Mouse (Mus musculus) hindbrain, embryonic 13.5 days (tissue): Measurements from ENCODE around the gene Mybbp1a. TPM values are rescaled to one million over a fixed set of nuclear protein-coding genes. Genes with fewer than 3 reads are reported as not detected.

ENCODE experiments used
- ATAC-seq: fragments of 200-750 bp; cut with Nextera tagmentation; 2 replicates; pipeline ENCODE4 v1.8.0; 2017; ENCODE audit warnings: moderate TSS enrichment; ENCODE audit not compliant: low FRiP score
- H3K27ac ChIP-seq: fragments of 300-500 bp; sonication (generic); 2 replicates; pipeline ENCODE4 v1.5.1; 2015; ENCODE audit warnings: inconsistent platforms, mild to moderate bottlenecking, moderate library complexity
- H3K27me3 ChIP-seq: fragments of 300-500 bp; sonication (generic); 2 replicates; pipeline ENCODE4 v1.6.1; 2015; ENCODE audit warnings: mild to moderate bottlenecking, inconsistent platforms
- H3K36me3 ChIP-seq: fragments of 300-500 bp; sonication (generic); 2 replicates; pipeline ENCODE4 v1.6.1; 2015; ENCODE audit warnings: mild to moderate bottlenecking, inconsistent platforms
- H3K4me1 ChIP-seq: fragments of 300-500 bp; sonication (generic); replicated peaks from 2 replicates; pipeline ENCODE4 v1.6.1; 2015; ENCODE audit warnings: inconsistent platforms
- H3K4me2 ChIP-seq: fragments of 300-500 bp; sonication (generic); 2 replicates; pipeline ENCODE4 v1.6.1; 2015; ENCODE audit warnings: inconsistent platforms, mild to moderate bottlenecking, moderate library complexity
- H3K4me3 ChIP-seq: fragments of 300-500 bp; sonication (generic); 2 replicates; pipeline ENCODE4 v1.5.1; 2015; ENCODE audit warnings: mild to moderate bottlenecking, inconsistent platforms
- H3K9ac ChIP-seq: fragments of 300-500 bp; sonication (generic); 2 replicates; pipeline ENCODE4 v1.6.1; 2015; ENCODE audit warnings: mild to moderate bottlenecking, inconsistent platforms
- H3K9me3 ChIP-seq: fragments of 300-500 bp; sonication (generic); 2 replicates; pipeline ENCODE4 v1.6.1; 2016; ENCODE audit warnings: inconsistent platforms
- WGBS: fragments of 180-500 bp; shearing (Covaris S2); methylation state at CpG from one replicate; pipeline ENCODE4 v1.1.7; 2015; 5-methylcytosine and 5-hydroxymethylcytosine counted together
- polyA plus RNA-seq: library from polyadenylated mRNA; unstranded; fragments of >200 nt; fragmentation: Nextera tagmentation; extraction: Ambion mirVana; gene quantifications from 2 replicates; pipeline ENCODE4 v1.2.1, GENCODE M21; 2015

Gene Mybbp1a
- polyA plus RNA-seq, 1 experiment from 2014 or later, result 74.5 TPM

DNA sequence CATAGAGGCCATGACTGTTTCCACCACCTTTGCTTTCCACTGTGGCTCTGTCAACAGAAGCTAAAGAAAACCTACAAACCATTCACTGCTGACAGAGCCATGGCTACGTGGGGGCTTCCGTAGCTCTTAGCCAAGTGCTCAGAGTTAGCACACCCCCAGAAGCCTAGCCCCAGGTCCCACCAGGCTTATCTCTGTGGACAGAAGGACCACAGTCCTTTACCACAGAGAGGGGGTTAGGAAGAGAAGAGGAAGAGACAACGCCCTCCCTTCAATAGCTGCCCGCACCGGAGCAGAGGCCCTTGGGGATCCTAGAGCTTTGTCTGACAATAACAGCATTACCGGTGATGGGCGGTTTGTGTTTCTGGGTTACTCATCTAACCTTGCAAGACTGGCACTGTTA, 34.3 kb downstream of the Mybbp1a start:
- ATAC-seq, result no peak
- peaks cover 49% of the 10 kb centered on the region for H3K4me1 ChIP-seq
- 0 out of 2 replicates have a peak overlapping the region, but pooled peaks have one; percentile 35 for H3K27ac ChIP-seq
- no peak overlapping the region for H3K9ac ChIP-seq
- no peak overlapping the region for H3K4me2 ChIP-seq
- WGBS, result 78% methylated on average over 7 of the region's 7 CpGs
- H3K27me3 ChIP-seq, result no peaks in the 10 kb centered on the region
- H3K4me3 ChIP-seq, result no peak overlapping the region
- H3K9me3 ChIP-seq, result no peaks in the 10 kb centered on the region
- H3K36me3 ChIP-seq, result peaks cover 25% of the 10 kb centered on the region

DNA sequence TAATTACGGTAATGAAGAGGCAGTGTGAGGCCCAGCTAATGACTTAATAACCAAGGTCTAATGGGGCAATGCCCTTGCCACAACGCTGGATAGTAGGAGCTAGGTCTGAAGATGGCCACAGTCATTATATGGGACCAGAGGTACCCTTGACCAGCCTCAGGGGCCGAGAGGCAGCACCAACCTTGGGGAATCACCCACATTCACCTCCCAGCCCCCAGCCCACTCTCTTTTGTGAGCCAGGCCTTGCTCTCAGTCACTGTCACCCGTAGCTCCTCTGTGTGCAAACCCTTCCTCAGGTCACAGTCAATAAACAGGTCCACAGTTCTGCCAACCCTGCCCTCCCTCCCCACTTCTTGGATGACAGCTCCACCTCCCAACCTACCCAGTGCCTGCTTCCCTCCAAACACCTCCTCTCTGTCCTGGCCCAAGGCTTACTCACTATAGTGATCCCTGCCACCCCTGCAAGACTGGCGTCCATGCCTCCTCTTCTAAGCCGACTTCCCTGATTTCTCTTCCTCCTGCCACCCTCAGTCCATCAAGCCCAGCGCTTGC, 35.0 kb downstream of the Mybbp1a start:
- Histone ChIP-seq H3K36me3 (peaks cover 25% of the 10 kb centered on the region), H3K9me3 (no peaks in the 10 kb centered on the region), H3K27me3 (no peaks in the 10 kb centered on the region), H3K4me3 (no peak overlapping the region), H3K9ac (no peak overlapping the region), H3K4me1 (peaks cover 50% of the 10 kb centered on the region), H3K4me2 (no peak overlapping the region), H3K27ac (no peak overlapping the region)
- no peak for ATAC-seq
- WGBS, result 73% methylated on average over 7 of the region's 7 CpGs

DNA sequence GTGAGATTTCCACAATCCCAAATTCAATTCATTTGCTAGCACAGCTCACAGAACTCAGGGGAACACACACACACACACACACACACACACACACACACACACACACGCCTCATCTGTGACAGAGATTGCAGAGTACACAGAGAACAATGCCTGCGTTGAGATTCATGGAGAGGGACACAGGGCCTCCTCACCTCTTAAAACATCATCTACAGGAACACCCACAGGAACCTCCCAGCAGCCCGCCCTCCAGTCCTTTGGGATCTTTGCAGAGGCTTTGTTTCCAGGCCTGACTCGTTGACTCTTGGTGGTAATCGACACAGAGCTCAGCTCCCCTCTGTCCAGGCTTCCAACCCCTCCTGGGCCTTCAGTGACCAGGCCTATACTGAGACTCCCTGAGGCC, 36.0 kb downstream of the Mybbp1a start:
- peak overlapping the region; percentile 49 for H3K9ac ChIP-seq
- 26% methylated on average over 5 of the region's 5 CpGs for WGBS
- peak overlapping the region; percentile 70 for H3K27ac ChIP-seq

DNA sequence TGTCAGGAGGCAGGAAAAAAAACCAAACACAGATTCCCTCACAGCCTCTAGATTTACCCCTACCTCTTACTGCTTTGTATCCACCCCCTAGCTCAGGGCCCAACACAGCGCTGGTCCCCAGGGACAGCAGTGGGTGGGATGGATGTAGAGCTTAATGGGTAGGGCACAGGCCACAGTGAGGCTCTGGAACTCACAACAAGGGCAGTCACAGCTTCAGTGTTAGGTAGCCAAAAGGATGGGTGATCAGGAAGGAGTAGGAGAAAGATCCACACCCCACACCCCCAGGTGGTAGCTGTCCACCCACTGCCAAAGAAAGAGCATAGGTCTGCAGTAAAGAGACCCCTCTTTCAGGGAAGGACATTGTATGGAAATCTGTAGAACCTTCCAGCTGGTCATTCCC, 36.5 kb downstream of the Mybbp1a start:
- H3K9ac ChIP-seq, result peak overlapping the region; percentile 49; the same call in 1 of the 2 replicates
- ATAC-seq, result 0 out of 2 replicates have a peak, but pooled peaks have one; percentile 25
- WGBS, result 80% methylated on average over 1 of the region's 1 CpGs

More for the DNA sequence above, 36.0 kb downstream of the Mybbp1a start:
- 0 out of 2 replicates have a peak, but pooled peaks have one; percentile 21 for ATAC-seq
- H3K4me3 ChIP-seq, result no peak overlapping the region
- no peak overlapping the region for H3K4me2 ChIP-seq
- H3K4me1 ChIP-seq, result peaks cover 58% of the 10 kb centered on the region
- H3K36me3 ChIP-seq, result peaks cover 22% of the 10 kb centered on the region
- H3K9me3 ChIP-seq, result no peaks in the 10 kb centered on the region
- H3K27me3 ChIP-seq, result no peaks in the 10 kb centered on the region

DNA sequence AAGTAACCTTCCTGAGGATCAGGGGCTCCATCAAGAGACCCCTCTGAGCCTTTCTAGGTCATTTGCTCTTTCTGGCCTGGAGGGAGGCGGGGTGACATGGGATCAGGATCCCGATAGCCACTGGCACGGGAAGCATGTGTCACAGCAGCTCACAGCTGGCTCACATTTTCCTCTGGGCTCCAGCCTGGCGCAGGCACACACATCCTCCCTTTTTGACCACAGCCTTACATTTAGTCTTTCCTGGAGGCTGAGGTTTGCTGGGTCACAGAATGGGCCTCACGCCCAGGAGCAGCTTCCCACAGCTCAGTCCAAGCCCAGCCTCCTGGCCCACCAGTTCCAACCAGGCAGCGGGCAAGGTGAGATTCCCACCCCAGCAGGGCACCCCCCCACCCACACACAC, 37.1 kb downstream of the Mybbp1a start:
- H3K27ac ChIP-seq, result 0 out of 2 replicates have a peak overlapping the region, but pooled peaks have one; percentile 70
- peaks cover 12% of the 10 kb centered on the region for H3K36me3 ChIP-seq
- ATAC-seq, result no peak
- WGBS, result 69% methylated on average over 6 of the region's 6 CpGs
- H3K9ac ChIP-seq, result no peak overlapping the region; the same call in 1 of the 2 replicates
- peaks cover 59% of the 10 kb centered on the region for H3K4me1 ChIP-seq
- no peaks in the 10 kb centered on the region for H3K27me3 ChIP-seq
- no peak overlapping the region for H3K4me2 ChIP-seq
- H3K9me3 ChIP-seq, result no peaks in the 10 kb centered on the region
- H3K4me3 ChIP-seq, result no peak overlapping the region

More for the DNA sequence above, 36.5 kb downstream of the Mybbp1a start:
- Histone ChIP-seq H3K27ac (peak overlapping the region; percentile 70), H3K9me3 (no peaks in the 10 kb centered on the region), H3K27me3 (no peaks in the 10 kb centered on the region), H3K4me3 (no peak overlapping the region), H3K36me3 (peaks cover 17% of the 10 kb centered on the region), H3K4me1 (peaks cover 59% of the 10 kb centered on the region), H3K4me2 (no peak overlapping the region)

DNA sequence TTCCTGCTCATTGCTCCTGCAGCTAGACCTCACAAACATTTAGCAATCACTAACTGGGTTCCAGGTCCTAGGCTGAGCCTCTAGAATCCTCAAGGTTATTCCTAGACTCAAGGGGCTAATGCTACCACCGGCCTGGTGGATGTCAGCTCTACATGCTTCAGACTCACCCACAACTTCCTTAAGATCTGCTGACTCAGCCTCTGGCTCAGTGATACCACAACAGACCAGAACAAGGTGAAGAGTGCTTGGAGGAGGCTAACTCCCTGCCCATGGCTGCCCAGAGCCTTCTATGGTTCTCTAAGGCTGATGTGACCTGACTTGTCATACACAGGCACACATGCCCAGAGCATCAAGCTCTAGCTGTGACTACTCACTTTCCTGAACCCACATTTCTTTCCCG, 38.3 kb downstream of the Mybbp1a start:
- H3K27ac ChIP-seq, result no peak overlapping the region
- H3K36me3 ChIP-seq, result no peaks in the 10 kb centered on the region
- peaks cover 61% of the 10 kb centered on the region for H3K4me1 ChIP-seq
- H3K9ac ChIP-seq, result no peak overlapping the region
- H3K4me3 ChIP-seq, result no peak overlapping the region
- H3K27me3 ChIP-seq, result no peaks in the 10 kb centered on the region
- WGBS, result 90% methylated on average over 2 of the region's 2 CpGs
- no peak for ATAC-seq
- H3K9me3 ChIP-seq, result no peaks in the 10 kb centered on the region
- H3K4me2 ChIP-seq, result no peak overlapping the region

DNA sequence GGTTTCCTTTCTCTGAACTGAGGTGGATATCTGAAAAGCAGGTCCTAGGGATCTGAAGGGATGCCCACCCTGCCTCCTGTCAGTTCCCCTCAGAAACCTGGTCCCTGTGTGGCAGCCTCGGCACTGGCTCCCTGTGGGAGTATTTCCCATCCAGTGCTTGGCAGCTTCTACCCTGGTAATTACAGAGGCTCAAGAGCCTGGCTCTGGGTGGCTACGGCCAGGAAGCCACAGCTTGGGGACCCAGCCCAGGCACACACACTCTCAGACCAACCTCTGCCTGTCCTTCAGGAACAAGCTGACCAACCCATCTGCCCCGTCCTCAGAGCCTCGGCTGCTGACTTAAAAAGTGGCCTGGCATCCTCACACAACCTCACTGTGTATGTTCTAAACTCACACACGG, 40.2 kb downstream of the Mybbp1a start:
- Histone ChIP-seq H3K27me3 (no peaks in the 10 kb centered on the region), H3K4me3 (no peak overlapping the region), H3K9ac (no peak overlapping the region), H3K4me2 (no peak overlapping the region), H3K4me1 (peaks cover 63% of the 10 kb centered on the region), H3K9me3 (no peaks in the 10 kb centered on the region), H3K27ac (no peak overlapping the region; the same call in 1 of the 2 replicates), H3K36me3 (no peaks in the 10 kb centered on the region)
- ATAC-seq, result no peak
- WGBS, result 83% methylated on average over 5 of the region's 5 CpGs

DNA sequence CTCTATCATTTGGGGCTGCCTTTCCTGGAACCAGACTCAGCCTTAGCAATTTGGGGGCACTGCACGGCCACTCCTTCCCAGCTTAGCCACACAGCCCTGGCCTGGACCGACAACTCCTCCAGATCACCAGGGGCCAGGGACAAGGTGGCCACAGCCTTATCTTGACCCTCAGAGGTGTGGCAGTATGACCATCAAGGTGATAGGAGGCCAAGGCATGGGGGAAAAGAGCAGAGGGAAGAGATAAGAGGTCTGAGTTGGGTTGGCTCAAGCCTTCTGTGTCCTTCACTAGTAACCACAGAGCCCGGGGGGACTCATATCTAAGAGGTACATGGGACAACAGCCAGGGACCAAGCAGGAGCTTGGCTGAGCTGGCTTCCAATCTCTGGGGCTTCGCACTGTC, 40.8 kb downstream of the Mybbp1a start:
- Histone ChIP-seq H3K27me3 (no peaks in the 10 kb centered on the region), H3K9me3 (no peaks in the 10 kb centered on the region), H3K27ac (no peak overlapping the region), H3K4me2 (no peak overlapping the region), H3K4me3 (no peak overlapping the region), H3K4me1 (peaks cover 63% of the 10 kb centered on the region), H3K9ac (no peak overlapping the region), H3K36me3 (no peaks in the 10 kb centered on the region)
- 88% methylated on average over 4 of the region's 4 CpGs for WGBS
- ATAC-seq, result no peak

DNA sequence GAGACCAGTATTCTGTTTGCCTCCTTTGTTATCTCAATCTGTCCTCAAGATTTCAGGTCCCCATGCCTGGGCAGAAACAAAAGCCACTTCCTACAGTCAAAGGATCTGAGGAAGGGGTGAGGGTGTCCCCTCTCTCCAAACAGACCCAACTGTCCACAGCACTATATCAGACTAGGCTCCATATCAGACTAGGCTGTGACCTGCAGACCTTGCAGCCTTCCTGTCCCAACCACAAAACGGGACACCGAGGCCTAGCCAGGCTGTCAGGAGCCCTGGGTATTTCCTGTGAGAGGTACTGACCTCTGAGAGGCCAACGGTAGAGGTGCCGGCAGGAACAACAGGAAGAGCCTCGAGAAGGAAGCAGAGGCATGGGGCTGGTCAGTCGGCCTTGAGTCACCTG, 43.4 kb downstream of the Mybbp1a start:
- no peak overlapping the region for H3K4me3 ChIP-seq
- H3K27ac ChIP-seq, result peak overlapping the region; percentile 46; the same call in 1 of the 2 replicates
- no peak overlapping the region for H3K9ac ChIP-seq
- H3K4me2 ChIP-seq, result no peak overlapping the region
- ATAC-seq, result no peak
- 71% methylated on average over 6 of the region's 6 CpGs for WGBS
- no peaks in the 10 kb centered on the region for H3K9me3 ChIP-seq
- no peaks in the 10 kb centered on the region for H3K36me3 ChIP-seq
- peaks cover 62% of the 10 kb centered on the region for H3K4me1 ChIP-seq
- H3K27me3 ChIP-seq, result 0 out of 2 replicates have a peak, but pooled peaks cover 6% of the 10 kb centered on the region

DNA sequence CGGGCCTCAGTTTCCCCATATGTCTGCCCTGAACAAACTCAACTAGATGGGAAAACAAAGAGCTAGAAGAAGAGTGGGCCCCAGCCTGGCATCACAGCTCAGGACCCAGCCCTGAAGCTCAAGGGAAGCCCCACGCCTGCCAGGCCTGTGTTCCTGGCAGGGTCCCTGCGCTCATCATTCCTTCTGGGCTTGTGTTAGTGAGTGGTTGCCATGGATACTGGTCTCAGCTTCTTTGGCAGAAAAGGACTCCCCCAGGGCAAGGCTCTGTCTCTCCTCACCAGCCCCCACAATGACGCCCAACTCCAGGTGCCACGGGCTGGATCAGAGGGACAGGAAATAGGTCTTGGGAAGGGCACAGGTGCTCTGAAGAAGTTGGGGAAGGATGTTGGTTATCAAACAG, 44.0 kb downstream of the Mybbp1a start:
- Histone ChIP-seq H3K27me3 (0 out of 2 replicates have a peak, but pooled peaks cover 6% of the 10 kb centered on the region), H3K4me3 (no peak overlapping the region), H3K9me3 (no peaks in the 10 kb centered on the region), H3K4me2 (no peak overlapping the region), H3K36me3 (no peaks in the 10 kb centered on the region), H3K9ac (no peak overlapping the region), H3K4me1 (peaks cover 64% of the 10 kb centered on the region), H3K27ac (peak overlapping the region; percentile 46; the same call in 1 of the 2 replicates)
- no peak for ATAC-seq
- WGBS, result 39% methylated on average over 5 of the region's 5 CpGs

DNA sequence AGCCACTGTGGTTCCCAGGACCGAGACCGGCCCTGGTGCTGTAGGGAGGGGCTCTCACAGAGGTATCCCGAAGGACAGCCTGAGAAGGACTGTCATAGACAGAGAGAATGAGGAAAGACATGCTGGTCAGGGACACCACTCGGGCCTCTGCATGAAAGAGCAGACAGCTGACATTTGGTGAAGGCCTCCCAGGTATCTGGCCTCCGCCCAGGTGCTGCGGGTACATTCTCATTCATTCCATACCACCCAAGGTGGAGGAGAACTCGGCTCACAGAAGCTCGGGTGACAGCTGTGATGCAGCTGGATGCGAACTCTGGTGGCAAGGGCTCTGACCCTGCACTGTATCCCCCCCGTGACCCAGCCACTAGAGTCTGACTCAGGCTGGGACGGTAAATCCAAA, 44.8 kb downstream of the Mybbp1a start:
- Histone ChIP-seq H3K27me3 (0 out of 2 replicates have a peak, but pooled peaks cover 6% of the 10 kb centered on the region), H3K4me2 (peak overlapping the region; percentile 8; the same call in 1 of the 2 replicates), H3K4me3 (no peak overlapping the region), H3K27ac (no peak overlapping the region), H3K36me3 (no peaks in the 10 kb centered on the region), H3K4me1 (peaks cover 66% of the 10 kb centered on the region), H3K9ac (no peak overlapping the region), H3K9me3 (no peaks in the 10 kb centered on the region)
- no peak for ATAC-seq
- 73% methylated on average over 11 of the region's 11 CpGs for WGBS

DNA sequence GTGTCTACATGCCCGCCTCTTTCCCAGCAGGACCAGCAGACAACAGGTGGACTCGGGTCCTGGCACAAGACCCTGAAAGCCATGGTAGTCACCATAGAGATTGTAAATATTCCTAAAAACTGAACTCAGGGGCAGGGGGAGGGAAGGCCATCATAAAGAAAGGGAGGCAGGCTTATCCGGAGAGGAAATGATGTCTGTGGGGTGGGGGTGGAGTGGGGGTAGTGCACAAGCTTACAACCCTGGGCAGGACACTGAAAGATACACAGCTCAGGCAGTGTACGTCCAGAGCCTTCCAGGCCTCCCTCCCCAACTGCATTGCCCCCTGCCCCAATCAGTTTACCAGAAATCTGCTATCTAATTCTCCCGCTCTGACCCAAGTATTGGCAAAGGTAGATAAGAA, 46.0 kb downstream of the Mybbp1a start:
- Histone ChIP-seq H3K36me3 (no peaks in the 10 kb centered on the region), H3K4me2 (peak overlapping the region; percentile 76), H3K9ac (peak overlapping the region; percentile 95), H3K4me1 (peaks cover 55% of the 10 kb centered on the region), H3K4me3 (peak overlapping the region; percentile 76), H3K27ac (peak overlapping the region; percentile 95), H3K9me3 (no peaks in the 10 kb centered on the region), H3K27me3 (0 out of 2 replicates have a peak, but pooled peaks cover 11% of the 10 kb centered on the region)
- WGBS, result 55% methylated on average over 5 of the region's 5 CpGs
- no peak for ATAC-seq

DNA sequence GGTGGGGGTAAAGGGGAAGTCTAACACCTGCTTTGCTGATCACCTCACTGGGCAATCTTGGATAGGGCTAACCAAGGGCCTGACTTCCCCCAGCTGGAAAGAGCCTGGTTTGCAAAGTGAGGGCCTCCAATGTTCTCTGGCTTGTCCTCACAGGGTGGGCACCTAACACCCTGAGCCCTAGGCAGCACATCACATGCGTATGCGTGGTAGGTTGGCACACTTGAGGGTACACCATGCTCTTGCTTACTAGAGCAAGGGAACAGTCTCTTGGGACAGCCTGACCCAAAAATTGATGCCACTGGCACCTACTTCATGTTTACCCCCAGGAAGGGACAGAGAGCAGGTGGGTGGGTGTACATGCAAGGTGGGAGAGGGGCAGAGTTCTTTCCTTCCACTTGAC, 46.6 kb downstream of the Mybbp1a start:
- H3K4me1 ChIP-seq, result peaks cover 50% of the 10 kb centered on the region
- peak overlapping the region; percentile 95 for H3K9ac ChIP-seq
- H3K27me3 ChIP-seq, result 0 out of 2 replicates have a peak, but pooled peaks cover 11% of the 10 kb centered on the region
- 83% methylated on average over 2 of the region's 2 CpGs for WGBS
- H3K36me3 ChIP-seq, result no peaks in the 10 kb centered on the region
- peak overlapping the region; percentile 76 for H3K4me3 ChIP-seq
- no peaks in the 10 kb centered on the region for H3K9me3 ChIP-seq
- H3K27ac ChIP-seq, result peak overlapping the region; percentile 95
- no peak for ATAC-seq
- peak overlapping the region; percentile 76 for H3K4me2 ChIP-seq
